Mouse (Mus musculus) right cerebral cortex, adult 18-20 months (tissue): ENCODE measurements around the gene Galnt18.

Source experiments
- DNase-seq: peaks from one replicate; pipeline ENCODE4 v3.0.0; 2022; ENCODE audit warnings: mixed read lengths

Gene Galnt18

DNA sequence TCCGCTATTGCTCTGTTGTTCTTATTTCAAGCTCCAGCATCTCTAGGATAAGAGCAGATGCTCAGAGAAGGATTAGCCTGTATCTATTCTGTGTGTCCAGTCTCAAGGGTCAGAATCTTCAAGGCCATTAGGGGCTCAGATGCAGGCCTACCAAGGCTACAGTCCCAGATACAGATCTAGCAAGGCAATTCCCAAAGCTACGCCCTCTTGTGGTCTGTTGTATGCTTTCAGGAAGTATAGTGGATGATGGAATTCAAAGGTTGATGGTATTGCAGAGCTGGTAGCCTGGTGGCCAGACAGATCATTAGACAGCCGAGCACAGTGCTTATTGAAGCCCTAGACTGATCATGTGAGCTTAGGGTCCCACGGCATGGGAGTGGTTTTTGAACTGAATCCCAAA is 320.1 kb downstream of the Galnt18 start:
- no peak for DNase-seq

DNA sequence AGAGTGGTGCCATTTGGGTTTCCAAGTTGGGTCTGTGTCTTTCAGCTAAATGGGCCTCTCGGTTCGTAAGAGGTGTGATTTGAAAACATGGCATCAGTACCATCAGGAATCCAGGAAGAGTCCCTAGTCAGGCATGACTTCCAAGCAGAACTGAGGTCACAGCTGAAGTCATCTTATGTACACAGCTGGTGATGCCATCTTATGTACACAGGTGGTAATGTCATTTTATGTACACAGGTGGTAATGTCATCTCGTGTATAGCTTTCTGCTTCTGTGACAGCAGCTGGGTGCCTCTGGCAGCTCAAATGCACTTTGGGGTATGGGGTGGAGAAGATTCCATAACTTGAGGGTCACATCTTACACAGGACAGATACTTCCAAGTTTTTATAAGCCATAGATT is 323.8 kb downstream of the Galnt18 start:
- DNase-seq: no peak

DNA sequence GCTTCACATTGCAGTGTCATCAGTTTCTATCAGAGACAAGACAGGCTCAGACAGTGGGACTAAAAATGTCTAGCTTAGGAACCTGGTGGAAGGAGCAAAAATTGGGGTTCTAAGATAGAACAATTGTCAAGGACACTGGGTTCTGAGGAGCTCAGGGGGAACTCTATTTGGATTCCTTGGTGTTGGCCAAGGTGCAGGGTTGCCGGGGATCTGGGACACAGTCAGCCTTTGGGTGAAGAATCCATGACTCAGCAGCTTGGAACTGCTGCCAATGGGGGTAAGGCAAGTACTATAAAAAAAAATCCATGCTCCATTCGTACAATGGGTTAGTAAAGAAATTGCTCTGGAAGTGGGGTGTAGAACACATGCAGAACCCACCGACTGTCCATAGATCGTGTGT is 324.2 kb downstream of the Galnt18 start:
- no peak for DNase-seq

DNA sequence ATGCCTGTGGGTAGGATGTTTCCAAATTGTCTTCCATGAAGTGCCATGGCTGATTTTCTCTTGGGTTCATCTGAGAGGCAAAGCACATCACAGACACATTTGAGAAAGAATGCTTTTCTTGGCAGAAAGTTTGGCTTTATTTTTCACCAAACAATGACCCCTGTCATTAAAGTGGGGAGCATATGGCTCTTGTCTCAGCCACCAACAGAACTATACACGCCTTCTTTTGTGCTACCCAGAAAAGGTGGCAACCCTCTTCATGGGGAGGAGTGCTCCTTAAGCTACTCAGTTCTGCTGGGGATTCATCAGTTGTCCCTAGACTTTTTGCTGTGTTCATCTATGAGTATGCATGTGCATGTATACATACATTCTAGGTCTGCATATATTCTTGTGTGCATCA is 327.8 kb downstream of the Galnt18 start:
- DNase-seq: no peak

DNA sequence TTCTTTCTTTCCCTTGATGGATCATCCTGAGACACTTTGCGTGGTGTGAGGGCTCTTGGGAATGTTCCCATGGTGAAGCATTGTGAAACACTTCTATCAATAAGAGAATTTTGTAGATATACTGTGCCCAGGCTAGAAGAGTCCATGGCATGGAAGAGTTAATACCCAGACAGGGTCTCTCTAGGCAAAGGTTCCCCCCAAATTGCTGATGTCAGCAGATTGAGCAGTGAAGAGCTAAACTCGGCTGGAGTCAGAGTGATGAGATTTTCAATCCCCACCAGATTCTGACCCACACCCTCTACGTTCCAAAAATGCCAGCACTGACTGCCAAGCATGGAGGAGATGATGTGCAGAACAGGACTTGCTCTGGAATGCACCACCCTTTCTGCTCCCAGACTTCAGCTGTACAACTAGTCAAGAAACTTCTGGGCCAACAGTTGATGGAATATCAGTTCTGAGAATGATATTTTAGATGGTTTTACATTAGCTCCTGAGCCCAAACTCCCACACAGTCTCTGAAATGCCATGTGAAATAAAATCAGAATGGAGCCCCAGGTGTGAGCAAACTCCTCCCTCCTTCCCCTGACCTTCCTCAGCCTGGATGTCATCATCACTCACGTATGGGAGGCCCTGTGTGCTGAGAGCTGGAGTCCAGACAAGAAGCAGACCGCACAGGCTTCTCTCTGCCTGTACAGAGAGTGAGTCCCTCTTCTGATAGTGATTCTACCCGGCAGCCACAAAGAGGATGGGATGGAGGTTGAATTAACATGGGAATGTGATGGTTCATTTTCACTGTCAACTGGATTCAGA is 329.3 kb downstream of the Galnt18 start:
- no peak for DNase-seq

DNA sequence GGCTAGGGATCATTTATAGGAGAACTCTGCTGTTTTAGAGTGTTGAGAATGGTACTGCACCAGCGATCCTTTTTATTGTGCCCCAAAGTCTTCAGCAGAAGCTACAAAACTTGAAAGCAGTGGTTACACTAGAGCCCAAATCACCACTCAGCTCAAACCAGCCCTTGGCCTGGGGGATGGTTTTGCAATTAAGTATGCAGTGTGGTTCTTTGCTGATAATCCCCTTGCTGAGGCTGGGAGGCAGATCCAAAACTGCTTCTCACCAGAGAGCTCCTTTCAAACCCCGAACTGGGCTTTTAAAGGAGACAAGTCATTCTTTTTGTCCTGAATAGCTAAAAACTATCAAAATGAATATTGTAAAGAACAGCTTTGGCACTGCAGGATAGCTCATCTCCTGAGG is 346.6 kb downstream of the Galnt18 start:
- DNase-seq: no peak

DNA sequence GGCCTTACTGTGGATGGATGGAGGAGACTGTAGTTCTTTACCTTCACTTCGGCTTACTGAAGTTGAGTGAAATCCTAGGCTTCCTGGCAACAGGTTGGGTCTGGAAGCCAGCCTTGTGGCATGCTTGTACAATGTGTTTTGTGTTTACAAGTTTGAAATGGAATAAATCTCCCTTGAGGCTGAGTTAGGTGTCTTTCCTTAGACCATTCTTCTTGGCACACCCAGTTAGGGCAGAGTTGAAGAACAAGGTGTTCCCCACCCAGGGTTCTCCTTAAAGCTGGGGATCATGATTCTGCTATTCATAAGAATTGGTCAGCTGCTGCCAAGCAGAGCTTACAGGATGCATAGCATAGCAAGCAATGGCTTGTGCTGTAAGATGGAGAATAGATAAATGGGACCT is 352.4 kb downstream of the Galnt18 start:
- DNase-seq: no peak
